Mouse (Mus musculus) forebrain, embryonic 10.5 days (tissue): Measurements from ENCODE around the gene Ccr1l1. TPM values are rescaled to one million over a fixed set of nuclear protein-coding genes. Genes with fewer than 3 reads are reported as not detected.

Experiments
- DNase-seq: peaks from one replicate; pipeline ENCODE4 v3.0.0-alpha.2; 2017; ENCODE audit warnings: low spot score; ENCODE audit errors: extremely low spot score
- H3K27ac ChIP-seq: fragments of 300-500 bp; sonication (generic); 2 replicates; pipeline ENCODE4 v1.5.1; 2016; ENCODE audit warnings: mild to moderate bottlenecking
- H3K27me3 ChIP-seq: fragments of 300-500 bp; sonication (generic); 2 replicates; pipeline ENCODE4 v1.6.1; 2016; ENCODE audit warnings: mild to moderate bottlenecking; ENCODE audit not compliant: poor library complexity, severe bottlenecking
- H3K36me3 ChIP-seq: fragments of 300-500 bp; sonication (generic); replicated peaks from 2 replicates; pipeline ENCODE4 v1.6.1; 2016; ENCODE audit warnings: mild to moderate bottlenecking, moderate library complexity
- H3K4me1 ChIP-seq: fragments of 300-500 bp; sonication (generic); 2 replicates; pipeline ENCODE4 v1.6.1; 2016
- H3K4me3 ChIP-seq: fragments of 300-500 bp; sonication (generic); 2 replicates; pipeline ENCODE4 v1.5.1; 2016; ENCODE audit warnings: mild to moderate bottlenecking, moderate library complexity
- H3K9me3 ChIP-seq: fragments of 300-500 bp; sonication (generic); 2 replicates; pipeline ENCODE4 v1.6.1; 2016; ENCODE audit warnings: mild to moderate bottlenecking, moderate library complexity
- WGBS: fragments of 180-500 bp; shearing (Covaris S2); methylation state at CpG from one replicate; pipeline ENCODE4 v1.1.7; 2016; 5-methylcytosine and 5-hydroxymethylcytosine counted together
- polyA plus RNA-seq: library from polyadenylated mRNA; unstranded; fragments of >200 nt; fragmentation: Nextera tagmentation; extraction: Ambion mirVana; gene quantifications from 2 replicates; pipeline ENCODE4 v1.2.1, GENCODE M21; 2016

Ccr1l1 gene
- polyA plus RNA-seq, 1 experiment from 2014 or later, result not detected

DNA sequence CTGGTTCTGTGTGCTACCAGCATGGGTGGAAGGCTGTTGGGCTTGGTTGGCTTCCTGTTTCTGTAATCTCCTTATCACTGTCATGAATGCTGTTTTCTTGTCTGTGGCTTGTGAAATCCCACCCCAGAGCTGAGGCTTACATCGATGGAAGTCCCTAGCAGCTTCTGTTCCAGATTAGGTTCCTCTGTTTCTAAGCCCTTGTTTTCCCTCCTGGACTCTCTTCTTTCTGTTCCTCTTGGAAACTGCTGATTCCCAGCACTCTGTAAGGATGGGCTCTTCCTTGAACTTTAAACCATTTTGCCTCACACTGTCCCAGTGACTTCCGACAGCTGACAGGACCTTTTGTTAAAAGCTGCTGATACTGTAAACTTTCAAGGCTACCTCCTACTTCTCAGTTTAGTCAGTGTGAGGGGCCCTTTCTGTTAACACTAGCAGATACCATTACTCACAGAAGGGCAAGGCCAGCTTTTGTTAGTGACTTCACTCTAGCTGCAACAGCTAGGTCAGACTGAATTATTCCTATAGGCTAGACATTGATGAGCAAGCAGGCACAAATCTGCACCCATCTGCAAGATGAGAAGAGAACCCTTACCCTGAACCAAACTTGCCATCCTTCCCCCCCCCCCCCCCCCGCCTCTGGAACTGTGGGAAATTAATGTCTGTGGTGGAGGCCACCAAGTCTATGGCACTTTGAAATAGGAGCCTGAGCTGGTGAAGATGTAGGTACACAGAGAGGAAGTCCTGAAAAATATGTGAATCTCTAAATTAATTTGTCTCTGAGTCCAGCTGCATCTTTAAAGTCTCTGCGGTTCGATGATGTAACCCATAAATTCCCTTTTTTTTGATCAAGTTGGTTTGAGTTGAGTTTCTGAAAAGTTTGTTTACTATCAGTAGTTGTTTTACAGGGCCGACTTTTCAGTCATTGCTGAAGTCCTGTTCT is 46.2 kb downstream of the Ccr1l1 start:
- 72% methylated on average over 6 of the region's 6 CpGs for WGBS

GRCm38 (mm10) chr9:123930926-123931325 is 47.3 kb downstream of the Ccr1l1 start:
- Histone ChIP-seq H3K4me3 (no peak overlapping the region), H3K4me1 (peaks cover 25% of the 10 kb centered on the region), H3K27ac (no peak overlapping the region), H3K9me3 (no peaks in the 10 kb centered on the region), H3K36me3 (no peaks in the 10 kb centered on the region), H3K27me3 (no peaks in the 10 kb centered on the region)
- DNase-seq, result no peak
- 92% methylated on average over 3 of the region's 3 CpGs for WGBS

More for the DNA sequence above, 46.2 kb downstream of the Ccr1l1 start:
- Histone ChIP-seq H3K9me3 (no peaks in the 10 kb centered on the region), H3K27me3 (no peaks in the 10 kb centered on the region), H3K27ac (no peak overlapping the region), H3K36me3 (no peaks in the 10 kb centered on the region), H3K4me1 (peaks cover 22% of the 10 kb centered on the region), H3K4me3 (no peak overlapping the region)
- no peak for DNase-seq

DNA sequence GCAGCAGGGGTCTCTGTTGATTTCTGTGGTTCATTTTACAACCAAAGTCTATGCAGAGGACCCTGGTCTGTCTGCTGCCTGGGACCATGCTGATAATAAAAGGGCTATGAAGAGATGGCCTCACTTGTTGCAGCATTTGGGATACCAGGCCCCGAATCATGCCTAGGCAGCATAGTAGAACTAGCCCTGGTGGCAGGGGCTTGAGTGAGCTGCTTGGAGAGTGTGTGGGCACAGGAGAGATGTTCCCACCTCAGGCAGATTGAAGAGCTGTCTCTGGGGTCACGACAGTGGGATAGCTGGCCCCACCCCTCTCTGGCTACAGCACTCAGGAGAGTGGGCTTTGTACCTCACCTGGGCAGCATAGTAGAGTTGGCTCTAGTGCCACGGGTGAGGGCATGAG is 47.7 kb downstream of the Ccr1l1 start:
- 85% methylated on average over 3 of the region's 3 CpGs for WGBS
- Histone ChIP-seq H3K4me3 (no peak overlapping the region), H3K36me3 (no peaks in the 10 kb centered on the region), H3K27me3 (no peaks in the 10 kb centered on the region), H3K4me1 (peaks cover 29% of the 10 kb centered on the region), H3K9me3 (no peaks in the 10 kb centered on the region), H3K27ac (no peak overlapping the region)
- no peak for DNase-seq

GRCm38 (mm10) chr9:123929936-123930335 is 48.3 kb downstream of the Ccr1l1 start:
- Histone ChIP-seq H3K4me1 (peaks cover 30% of the 10 kb centered on the region), H3K27me3 (no peaks in the 10 kb centered on the region), H3K9me3 (no peaks in the 10 kb centered on the region), H3K4me3 (no peak overlapping the region), H3K27ac (no peak overlapping the region), H3K36me3 (no peaks in the 10 kb centered on the region)
- no peak for DNase-seq
- 87% methylated on average over 4 of the region's 4 CpGs for WGBS

GRCm38 (mm10) chr9:123928759-123929246 is 49.4 kb downstream of the Ccr1l1 start:
- Histone ChIP-seq H3K36me3 (no peaks in the 10 kb centered on the region), H3K4me3 (no peak overlapping the region), H3K9me3 (no peaks in the 10 kb centered on the region), H3K27me3 (0 out of 2 replicates have a peak, but pooled peaks cover 2% of the 10 kb centered on the region), H3K27ac (0 out of 2 replicates have a peak overlapping the region, but pooled peaks have one; percentile 2), H3K4me1 (peaks cover 39% of the 10 kb centered on the region)
- WGBS, result 59% methylated on average over 8 of the region's 8 CpGs
- no peak for DNase-seq

DNA sequence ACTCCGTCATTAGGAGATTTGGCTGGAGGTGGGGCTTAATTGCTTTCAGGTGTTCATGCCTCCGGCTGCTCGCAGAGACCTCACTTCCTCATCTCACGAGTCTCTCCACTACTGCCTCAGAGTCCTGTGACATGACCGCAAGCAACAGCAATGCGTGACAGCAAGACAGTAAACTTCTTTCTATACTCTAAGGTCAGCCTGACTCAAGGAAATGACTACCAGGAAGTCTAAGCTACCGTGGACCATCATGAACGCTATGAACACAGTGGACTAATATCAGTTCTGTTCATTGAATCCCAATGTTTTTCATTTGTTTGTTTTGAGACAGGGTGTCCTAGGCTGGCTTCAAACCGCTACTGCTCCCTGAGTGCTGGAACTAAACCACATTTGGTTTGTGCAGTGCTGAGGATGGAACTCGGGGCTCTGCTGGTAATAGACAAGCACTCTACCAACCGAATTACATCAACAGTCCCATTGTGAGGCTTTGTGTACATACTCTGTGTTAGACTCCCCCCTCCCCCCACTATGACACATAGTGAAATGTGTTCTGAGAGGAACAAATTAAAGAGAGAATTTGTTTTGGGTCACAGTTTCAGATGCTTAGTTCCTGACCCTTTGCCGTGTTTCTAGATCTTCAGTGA is 50.0 kb downstream of the Ccr1l1 start:
- peaks cover 7% of the 10 kb centered on the region for H3K27me3 ChIP-seq
- WGBS, result 77% methylated on average over 12 of the region's 12 CpGs
- no peak for DNase-seq

GRCm38 (mm10) chr9:123927281-123927960 is 50.8 kb downstream of the Ccr1l1 start:
- H3K36me3 ChIP-seq, result no peaks in the 10 kb centered on the region
- no peaks in the 10 kb centered on the region for H3K9me3 ChIP-seq
- 0 out of 2 replicates have a peak overlapping the region, but pooled peaks have one; percentile 48 for H3K27ac ChIP-seq
- 66% methylated on average over 16 of the region's 16 CpGs for WGBS
- peaks cover 10% of the 10 kb centered on the region for H3K27me3 ChIP-seq
- DNase-seq, result no peak
- H3K4me3 ChIP-seq, result no peak overlapping the region
- peaks cover 49% of the 10 kb centered on the region for H3K4me1 ChIP-seq

More for the DNA sequence above, 50.0 kb downstream of the Ccr1l1 start:
- Histone ChIP-seq H3K9me3 (no peaks in the 10 kb centered on the region), H3K4me3 (no peak overlapping the region), H3K27ac (0 out of 2 replicates have a peak overlapping the region, but pooled peaks have one; percentile 2), H3K4me1 (peaks cover 45% of the 10 kb centered on the region), H3K36me3 (no peaks in the 10 kb centered on the region)

Other genes with a start within 250 kb of the Ccr1l1 start
- gene Cxcr6, start 171.9 kb downstream of the Ccr1l1 start, polyA plus RNA-seq, result 0.07 and 0.14 TPM in 2 replicates
- 10.2 and 11.1 TPM in 2 replicates for gene Fyco1, start 126.5 kb downstream of the Ccr1l1 start, polyA plus RNA-seq
- 0.02 and 0.04 TPM in 2 replicates for gene Xcr1, start 116.4 kb downstream of the Ccr1l1 start, polyA plus RNA-seq
- gene Ccr1, start 9.7 kb downstream of the Ccr1l1 start, polyA plus RNA-seq, result 0.53 and 0.81 TPM in 2 replicates
- gene Ccr3, start 43.6 kb upstream of the Ccr1l1 start, polyA plus RNA-seq, result not detected in 2 replicates
- gene Ccr2, start 123.5 kb upstream of the Ccr1l1 start, polyA plus RNA-seq, result 0.06 and 0.22 TPM in 2 replicates
- gene Ccr5, start 143.1 kb upstream of the Ccr1l1 start, polyA plus RNA-seq, result 0.07 and 0.55 TPM in 2 replicates